In the genomic region with DNA sequence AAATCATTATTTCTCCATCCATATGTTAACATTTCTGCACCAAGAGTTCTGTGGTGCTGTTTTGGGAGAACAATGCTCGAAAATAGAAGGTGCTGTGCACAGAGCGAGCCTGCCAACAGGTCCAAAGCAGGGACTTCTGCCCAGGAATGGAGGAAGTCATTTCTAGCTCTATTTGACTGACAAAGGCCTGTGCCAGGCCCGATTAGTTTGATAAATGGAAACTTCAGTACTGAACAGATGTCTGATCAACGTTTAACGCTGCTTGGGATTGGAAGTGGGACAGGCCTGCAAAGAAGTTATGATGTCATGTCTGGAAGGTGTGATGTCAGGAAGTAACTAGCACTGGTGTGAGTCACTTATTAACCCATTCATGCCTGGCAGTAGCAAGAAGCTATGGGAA, we compare ENCODE assay signal across 10 mouse cellular contexts. TPM values are rescaled to one million over a fixed set of nuclear protein-coding genes. Genes with fewer than 3 reads are reported as not detected.
"Had no signal": no experiment of that assay in that cellular context is flagged by ENCODE, and none has a peak within 500 bp of the region (broad histone marks: within the 10 kb centered on the region; RNA-seq: fewer than 3 reads in every experiment).

No protein-coding gene starts in this region.

- DNase-seq: kidney, adult 18-20 months; kidney, postnatal 14 days; liver; liver, embryonic 13.5 days; liver, postnatal 0 days; lung, postnatal 14 days; right cerebral cortex, postnatal 14 days; thymus, postnatal 4 days had no signal

RNA-seq across cellular contexts. Expression of gene Gucy1b2, which starts 37.4 kb away (rescaled TPM):
- total RNA-seq: monocyte, adult 5-6 weeks; neutrophil, adult 5-6 weeks had no signal
